Mouse (Mus musculus): ENCODE data around the gene Capn9. TPM values are rescaled to one million over a fixed set of nuclear protein-coding genes. Genes with fewer than 3 reads are reported as not detected.

The Capn9 gene
- polyA plus RNA-seq, 1 experiment from 2014 or later, result 0.08 TPM

- Histone ChIP-seq H3K4me1 (peaks cover 27% of the 10 kb centered on the region), H3K4me2 (no peak overlapping the region), H3K27ac (no peak overlapping the region), H3K27me3 (no peaks in the 10 kb centered on the region), H3K36me3 (peaks cover 26% of the 10 kb centered on the region), H3K4me3 (no peak overlapping the region), H3K9me3 (no peaks in the 10 kb centered on the region), H3K9ac (no peak overlapping the region)
- 80% methylated on average over 20 of the region's 20 CpGs for WGBS
- no peak for ATAC-seq (ENCODE audit: insufficient number of reproducible peaks, insufficient read depth, low FRiP score, low TSS enrichment, low read depth)
Measured at GRCm38 (mm10) chr8:124651776-124652175, 75.9 kb downstream of the Capn9 start.

DNA sequence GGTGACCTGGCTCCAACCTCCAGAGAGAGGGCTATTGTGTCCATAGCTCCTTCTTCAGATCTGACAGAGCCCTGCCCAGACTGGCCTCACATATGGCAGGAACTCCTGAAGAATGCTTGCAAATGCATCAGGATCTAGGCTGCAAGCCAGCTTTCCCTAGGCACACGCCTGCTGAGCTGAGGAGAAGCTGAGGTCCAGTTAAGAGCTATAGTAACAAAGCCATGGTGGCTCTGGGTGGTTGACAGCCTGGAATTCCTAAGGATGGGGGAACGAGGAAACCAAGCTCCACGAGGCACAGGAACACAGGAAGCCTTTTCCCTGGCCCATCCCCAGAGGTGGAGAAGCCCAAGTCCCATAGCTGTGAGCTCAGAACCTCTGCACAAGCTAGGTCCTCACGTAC, 76.6 kb downstream of the Capn9 start:
- ATAC-seq (ENCODE audit: insufficient number of reproducible peaks, insufficient read depth, low FRiP score, low TSS enrichment, low read depth), result no peak

GRCm38 (mm10) chr8:124653568-124654475, 77.9 kb downstream of the Capn9 start:
- no peak overlapping the region for H3K4me3 ChIP-seq
- peaks cover 30% of the 10 kb centered on the region for H3K4me1 ChIP-seq

More for the DNA sequence above, 76.6 kb downstream of the Capn9 start:
- Histone ChIP-seq H3K27me3 (no peaks in the 10 kb centered on the region), H3K36me3 (peaks cover 26% of the 10 kb centered on the region), H3K4me3 (no peak overlapping the region), H3K4me2 (no peak overlapping the region), H3K4me1 (peaks cover 27% of the 10 kb centered on the region), H3K9ac (peak overlapping the region; percentile 27; the same call in 1 of the 2 replicates), H3K27ac (peak overlapping the region; percentile 72), H3K9me3 (no peaks in the 10 kb centered on the region)
- WGBS, result 31% methylated on average over 4 of the region's 4 CpGs

DNA sequence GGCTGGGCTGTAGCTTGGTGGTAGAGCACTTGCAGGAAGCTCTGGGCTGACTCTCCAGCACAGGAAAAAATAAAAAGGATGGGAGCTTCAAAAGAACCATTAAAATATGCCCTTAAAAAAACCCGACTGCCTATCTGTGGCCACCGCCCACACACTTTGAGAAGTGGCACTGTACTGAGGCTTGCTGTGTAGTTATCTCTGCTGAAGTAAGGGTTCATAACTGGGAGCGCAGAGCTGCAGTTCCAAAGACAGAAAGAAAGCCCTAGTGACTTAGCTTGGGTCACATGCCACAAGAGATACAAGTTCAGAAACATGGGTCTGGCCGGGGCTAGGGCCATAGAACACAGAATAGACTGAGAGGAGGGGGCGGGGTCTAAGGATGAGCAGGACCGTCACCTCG, 82.0 kb downstream of the Capn9 start:
- no peak overlapping the region for H3K4me2 ChIP-seq
- 84% methylated on average over 7 of the region's 7 CpGs for WGBS
- H3K27me3 ChIP-seq, result no peaks in the 10 kb centered on the region
- ATAC-seq (ENCODE audit: insufficient number of reproducible peaks, insufficient read depth, low FRiP score, low TSS enrichment, low read depth), result no peak
- H3K4me3 ChIP-seq, result no peak overlapping the region
- H3K27ac ChIP-seq, result peak overlapping the region; percentile 34; the same call in 1 of the 2 replicates
- H3K9ac ChIP-seq, result no peak overlapping the region
- H3K4me1 ChIP-seq, result peaks cover 50% of the 10 kb centered on the region
- H3K36me3 ChIP-seq, result peaks cover 17% of the 10 kb centered on the region
- no peaks in the 10 kb centered on the region for H3K9me3 ChIP-seq

More at GRCm38 (mm10) chr8:124653568-124654475, 77.9 kb downstream of the Capn9 start:
- no peak overlapping the region for H3K27ac ChIP-seq
- no peak for ATAC-seq (ENCODE audit: insufficient number of reproducible peaks, insufficient read depth, low FRiP score, low TSS enrichment, low read depth)
- no peaks in the 10 kb centered on the region for H3K9me3 ChIP-seq
- H3K9ac ChIP-seq, result no peak overlapping the region
- 54% methylated on average over 28 of the region's 28 CpGs for WGBS
- no peak overlapping the region for H3K4me2 ChIP-seq
- peaks cover 26% of the 10 kb centered on the region for H3K36me3 ChIP-seq
- no peaks in the 10 kb centered on the region for H3K27me3 ChIP-seq

DNA sequence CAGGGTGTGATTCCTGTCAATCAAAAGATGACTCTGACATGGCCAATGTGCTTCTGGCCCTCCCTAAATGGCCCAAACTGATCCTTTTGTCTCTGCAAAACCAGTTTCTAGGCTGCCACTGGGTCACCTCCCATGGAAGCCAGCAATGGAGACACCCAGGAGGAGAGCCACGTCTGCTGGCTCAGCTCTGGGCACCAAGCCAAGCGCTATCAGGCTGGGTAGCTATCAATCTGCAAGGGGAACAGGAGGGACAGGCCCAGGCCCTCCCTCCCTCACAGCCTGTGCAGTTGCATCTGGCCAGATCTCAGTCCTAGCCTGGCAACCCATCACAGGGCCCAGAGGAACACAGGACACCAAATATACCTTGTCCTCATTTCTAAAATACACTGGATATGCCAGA, 82.5 kb downstream of the Capn9 start:
- Histone ChIP-seq H3K4me2 (no peak overlapping the region), H3K9me3 (no peaks in the 10 kb centered on the region), H3K9ac (no peak overlapping the region), H3K36me3 (peaks cover 16% of the 10 kb centered on the region), H3K4me1 (peaks cover 46% of the 10 kb centered on the region), H3K4me3 (no peak overlapping the region), H3K27me3 (no peaks in the 10 kb centered on the region), H3K27ac (peak overlapping the region; percentile 34; the same call in 1 of the 2 replicates)
- ATAC-seq (ENCODE audit: insufficient number of reproducible peaks, insufficient read depth, low FRiP score, low TSS enrichment, low read depth), result no peak
- 55% methylated on average over 2 of the region's 2 CpGs for WGBS

GRCm38 (mm10) chr8:124661781-124662180, 85.9 kb downstream of the Capn9 start:
- 34% methylated on average over 9 of the region's 9 CpGs for WGBS
- Histone ChIP-seq H3K27ac (peak overlapping the region; percentile 89), H3K9me3 (no peaks in the 10 kb centered on the region)

DNA sequence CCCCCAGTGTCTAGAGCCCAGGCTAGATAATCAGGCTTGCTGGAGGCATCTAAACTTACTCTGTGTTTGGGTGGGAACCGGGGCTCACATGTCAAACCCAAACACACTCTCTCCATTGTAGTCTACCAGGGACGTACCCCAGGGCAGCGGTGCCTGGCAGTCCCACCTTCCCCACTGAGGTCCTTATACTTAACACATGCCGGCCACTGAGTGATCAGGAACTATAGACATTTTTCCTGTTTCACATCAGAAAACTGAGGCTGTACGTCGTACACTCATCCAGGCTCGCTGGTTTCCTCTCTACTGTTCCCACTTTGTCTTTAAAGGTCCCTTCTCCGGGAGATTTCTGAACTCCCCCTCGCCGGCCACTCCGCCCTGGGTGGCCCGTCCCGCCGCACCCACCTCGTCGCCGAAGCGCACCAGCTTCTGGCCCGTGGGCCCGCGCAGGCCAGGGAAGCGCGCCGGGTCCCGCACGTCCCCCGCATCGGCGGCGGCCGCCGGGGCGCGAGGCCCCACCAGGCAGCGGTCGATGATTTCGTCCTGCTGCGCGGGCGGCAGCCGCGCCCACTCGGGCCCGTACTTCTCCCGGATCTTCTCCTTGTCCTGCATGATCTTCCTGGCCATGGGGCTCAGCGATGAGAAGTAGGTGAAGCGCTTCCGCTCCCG, 86.7 kb downstream of the Capn9 start:
- H3K4me3 ChIP-seq, result peak overlapping the region; percentile 85
- no peaks in the 10 kb centered on the region for H3K27me3 ChIP-seq
- no peaks in the 10 kb centered on the region for H3K9me3 ChIP-seq
- WGBS, result under 1% methylated on average over 49 of the region's 49 CpGs
- H3K36me3 ChIP-seq, result peaks cover 4% of the 10 kb centered on the region; the same call in 1 of the 2 replicates
- H3K9ac ChIP-seq, result peak overlapping the region; percentile 92
- peaks cover 43% of the 10 kb centered on the region for H3K4me1 ChIP-seq
- peak; percentile 11; the same call in 1 of the 2 replicates for ATAC-seq (ENCODE audit: insufficient number of reproducible peaks, insufficient read depth, low FRiP score, low TSS enrichment, low read depth)
- peak overlapping the region; percentile 83 for H3K4me2 ChIP-seq
- H3K27ac ChIP-seq, result peak overlapping the region; percentile 89

More at GRCm38 (mm10) chr8:124661781-124662180, 85.9 kb downstream of the Capn9 start:
- Histone ChIP-seq H3K4me2 (peak overlapping the region; percentile 83), H3K4me3 (peak overlapping the region; percentile 85), H3K9ac (peak overlapping the region; percentile 92), H3K27me3 (no peaks in the 10 kb centered on the region), H3K36me3 (peaks cover 4% of the 10 kb centered on the region; the same call in 1 of the 2 replicates), H3K4me1 (peaks cover 43% of the 10 kb centered on the region)
- ATAC-seq (ENCODE audit: insufficient number of reproducible peaks, insufficient read depth, low FRiP score, low TSS enrichment, low read depth), result no peak

- H3K27me3 ChIP-seq, result no peaks in the 10 kb centered on the region
- H3K9ac ChIP-seq, result peak within 1 kb of the TSS; percentile 92
- H3K27ac ChIP-seq, result peak within 1 kb of the TSS; percentile 89
- H3K36me3 ChIP-seq, result 0 out of 2 replicates have a peak, but pooled peaks cover 4% of the 10 kb centered on the region
- peak; percentile 91 for ATAC-seq (ENCODE audit: insufficient number of reproducible peaks, insufficient read depth, low FRiP score, low TSS enrichment, low read depth)
- under 1% methylated on average over 41 of the region's 69 CpGs for WGBS
- peaks cover 39% of the 10 kb centered on the region for H3K4me1 ChIP-seq
- H3K9me3 ChIP-seq, result no peaks in the 10 kb centered on the region
- peak within 1 kb of the TSS; percentile 85 for H3K4me3 ChIP-seq
- H3K4me2 ChIP-seq, result peak within 1 kb of the TSS; percentile 83
Measured at GRCm38 (mm10) chr8:124663112-124663873, 87.4 kb downstream of the Capn9 start, which contains the start of gene 2310022B05Rik. TSS of gene 2310022B05Rik (minus strand) at chr8:124663369.

DNA sequence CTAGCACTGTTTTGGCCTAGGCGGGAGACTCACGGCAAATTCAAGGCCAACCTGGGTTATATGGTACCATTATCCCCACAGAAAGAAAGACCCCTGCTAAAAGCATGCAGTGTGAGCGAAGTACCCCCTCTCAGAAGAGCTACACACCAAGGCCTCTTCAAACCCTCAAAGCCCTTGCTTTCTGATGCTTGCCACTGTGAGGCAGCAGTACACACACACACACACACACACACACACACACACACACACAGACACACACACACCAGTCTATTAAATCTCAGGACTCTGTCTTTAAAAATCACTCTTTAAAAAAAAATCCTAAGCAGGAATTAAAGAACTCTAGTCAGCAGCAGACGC, 87.9 kb downstream of the Capn9 start:
- H3K36me3 ChIP-seq, result 0 out of 2 replicates have a peak, but pooled peaks cover 4% of the 10 kb centered on the region
- no peaks in the 10 kb centered on the region for H3K27me3 ChIP-seq
- no peaks in the 10 kb centered on the region for H3K9me3 ChIP-seq
- peak overlapping the region; percentile 83 for H3K4me2 ChIP-seq
- H3K4me1 ChIP-seq, result peaks cover 36% of the 10 kb centered on the region
- ATAC-seq (ENCODE audit: insufficient number of reproducible peaks, insufficient read depth, low FRiP score, low TSS enrichment, low read depth), result no peak
- peak overlapping the region; percentile 92 for H3K9ac ChIP-seq
- H3K27ac ChIP-seq, result peak overlapping the region; percentile 89
- peak overlapping the region; percentile 85 for H3K4me3 ChIP-seq
- WGBS, result 42% methylated on average over 4 of the region's 4 CpGs

- no peaks in the 10 kb centered on the region for H3K27me3 ChIP-seq
- H3K4me3 ChIP-seq, result no peak overlapping the region
- H3K4me2 ChIP-seq, result no peak overlapping the region
- H3K27ac ChIP-seq, result no peak overlapping the region
- H3K4me1 ChIP-seq, result peaks cover 33% of the 10 kb centered on the region
- H3K36me3 ChIP-seq, result 0 out of 2 replicates have a peak, but pooled peaks cover 2% of the 10 kb centered on the region
- no peaks in the 10 kb centered on the region for H3K9me3 ChIP-seq
- H3K9ac ChIP-seq, result no peak overlapping the region
- 76% methylated on average over 3 of the region's 3 CpGs for WGBS
- no peak for ATAC-seq (ENCODE audit: insufficient number of reproducible peaks, insufficient read depth, low FRiP score, low TSS enrichment, low read depth)
Measured at GRCm38 (mm10) chr8:124664414-124664813, 88.5 kb downstream of the Capn9 start.

Measured in embryonic facial prominence, embryonic 13.5 days (tissue).